Mouse (Mus musculus): ENCODE results near the gene Gm11037.
A peak's percentile ranks its signal among the peaks of the same experiment; 100 is the strongest.
"Not testable (repeated sequence)": the region's sequence is repeated elsewhere in the genome, so short reads cannot be mapped to it uniquely, and the experiment has no call there.

Gene Gm11037

DNA sequence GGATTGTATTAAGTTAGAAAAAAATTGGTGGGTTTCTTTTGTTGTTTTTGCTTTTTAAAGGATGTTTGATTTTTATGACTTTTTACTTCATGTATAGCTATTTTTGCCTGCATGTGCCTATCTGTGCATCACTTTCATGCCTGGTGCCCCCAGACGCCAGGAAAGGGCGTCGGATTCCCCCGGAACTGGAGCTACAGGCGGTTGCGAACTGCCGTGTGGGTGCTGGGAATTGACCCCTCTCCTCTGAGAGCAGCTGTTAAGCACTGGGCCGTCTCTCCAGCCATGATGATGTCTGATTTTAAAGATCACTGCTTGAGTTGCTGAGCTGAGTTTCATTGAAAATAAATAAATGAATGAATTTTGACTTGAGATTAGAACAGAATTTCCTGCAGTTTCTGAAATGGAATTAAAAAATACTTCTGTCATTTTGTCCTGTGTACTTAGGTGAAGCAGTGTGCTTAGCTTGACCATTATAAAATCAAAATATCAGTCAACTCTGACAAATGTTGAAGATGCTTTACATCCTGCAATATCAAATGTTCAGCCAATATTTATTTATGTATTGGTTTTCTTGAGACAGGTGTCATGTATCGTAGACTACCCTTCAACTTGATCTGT lies at the start of gene Gm11037:
Gene Gm11037 (plus strand): TSS at position 568 of the 618 bp plus-strand sequence.
- DNase-seq, result no peak

- DNase-seq, result no peak
Observed at GRCm38 (mm10) chr2:131084206-131084605, 49.1 kb upstream of the Gm11037 start.

DNA sequence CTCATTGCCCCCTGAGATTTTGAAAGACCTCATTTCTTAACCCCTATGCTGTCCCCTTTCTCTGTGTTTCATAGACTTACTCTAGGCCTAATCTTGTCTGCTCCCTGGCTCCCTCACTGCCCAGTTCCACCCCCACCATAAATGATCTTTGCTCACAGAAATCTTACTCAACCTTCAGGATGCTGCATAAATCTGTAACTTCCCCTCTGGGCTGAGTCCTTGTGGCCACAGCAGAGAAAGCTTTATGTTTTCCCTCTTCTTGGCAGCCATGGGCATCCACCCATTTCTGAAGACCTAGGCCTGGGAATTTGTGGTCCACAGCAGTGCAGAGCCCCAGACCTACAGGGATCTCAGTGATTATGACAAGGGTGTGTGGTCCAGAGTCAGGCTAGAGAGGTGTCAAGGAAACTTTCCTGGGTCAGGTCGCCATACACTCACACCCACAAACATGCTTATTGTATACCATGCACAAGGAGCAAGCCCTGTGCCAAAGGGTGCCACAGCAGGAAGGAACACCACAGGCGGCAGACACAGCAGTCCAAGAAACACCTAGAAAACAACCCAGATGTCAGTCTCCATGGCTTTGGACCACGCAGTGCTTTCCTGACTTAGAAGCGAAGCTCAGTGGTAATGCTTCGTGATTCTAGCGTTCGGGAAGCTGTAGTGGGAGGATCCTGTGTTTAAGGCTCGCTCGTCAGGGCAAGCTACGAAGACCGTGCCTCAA lies 46.5 kb upstream of the Gm11037 start, which contains the start of gene Siglec1:
Gene Siglec1 (minus strand): TSS at position 99 of the 724 bp plus-strand sequence.
- DNase-seq, result no peak

DNA sequence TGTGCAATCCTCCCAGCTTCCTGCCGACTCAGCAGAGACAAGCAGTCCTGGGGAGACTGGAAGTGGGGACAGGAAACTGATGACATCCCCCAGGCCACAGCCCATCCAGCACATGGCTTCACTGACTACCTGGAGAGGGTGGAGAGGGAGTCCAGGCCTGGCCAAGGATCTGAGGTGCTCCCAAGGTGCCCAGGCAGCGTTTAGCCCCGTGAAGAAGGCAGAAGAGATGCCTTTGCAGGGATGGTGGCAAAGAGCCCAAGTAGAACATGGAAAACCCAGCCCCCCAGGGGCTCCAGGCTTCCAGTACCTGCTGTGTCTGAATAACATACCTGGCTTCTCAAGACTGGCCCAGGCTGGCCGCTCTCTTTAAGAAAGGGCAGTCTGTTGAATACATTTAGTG lies 44.7 kb upstream of the Gm11037 start:
- no peak for DNase-seq

GRCm38 (mm10) chr2:131089634-131090033 lies 43.7 kb upstream of the Gm11037 start:
- no peak for DNase-seq

DNA sequence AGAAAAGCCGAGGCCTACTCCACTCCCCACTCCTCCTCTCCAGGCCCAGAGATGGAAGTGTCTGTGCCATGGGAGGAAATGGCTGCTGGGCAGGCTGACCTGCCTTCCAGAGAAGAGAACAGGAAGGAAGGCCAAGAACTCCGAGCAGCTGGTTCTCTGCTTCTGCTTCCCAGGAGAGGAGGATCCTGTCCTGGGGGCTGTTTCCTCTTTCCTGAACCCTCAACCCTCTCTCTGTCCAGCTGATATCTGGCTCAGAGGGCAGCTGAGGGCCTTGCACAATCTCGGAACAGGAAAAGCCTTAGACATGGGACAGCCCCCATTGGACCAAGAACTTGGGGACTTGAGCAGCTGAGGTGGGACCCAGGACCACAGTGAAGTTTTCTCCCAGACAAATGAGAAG lies 42.4 kb upstream of the Gm11037 start:
- no peak for DNase-seq

- no peak for DNase-seq
Observed at GRCm38 (mm10) chr2:131093577-131093976, 39.7 kb upstream of the Gm11037 start.

- DNase-seq, result peak; percentile 76
Observed at GRCm38 (mm10) chr2:131094823-131095222, 38.5 kb upstream of the Gm11037 start.

GRCm38 (mm10) chr2:131096101-131096795 lies 37.0 kb upstream of the Gm11037 start:
- no peak for DNase-seq

- DNase-seq, result no peak
Observed at GRCm38 (mm10) chr2:131097087-131097486, 36.2 kb upstream of the Gm11037 start.

DNA sequence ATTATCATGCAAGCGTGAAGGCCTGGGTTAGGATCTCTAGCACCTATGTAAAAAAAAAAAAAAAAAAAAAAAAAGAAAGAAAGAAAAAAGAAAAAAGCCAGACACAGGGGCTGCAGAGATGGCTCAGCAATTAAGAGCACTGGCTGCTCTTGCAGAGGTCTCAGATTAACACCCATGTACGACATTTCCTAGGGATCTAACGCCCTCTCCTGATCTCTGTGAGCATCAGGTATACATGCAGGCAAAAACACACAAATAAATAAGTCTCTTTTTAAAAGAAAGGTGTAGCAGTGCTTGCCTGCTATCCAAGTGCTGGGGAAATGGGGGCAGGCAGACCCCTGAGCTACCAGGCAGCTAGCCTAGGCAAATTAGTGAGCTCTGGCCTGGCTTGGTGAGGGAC lies 31.8 kb upstream of the Gm11037 start:
- no peak for DNase-seq

- DNase-seq, result no peak
Observed at GRCm38 (mm10) chr2:131104021-131104420, 29.3 kb upstream of the Gm11037 start.

DNA sequence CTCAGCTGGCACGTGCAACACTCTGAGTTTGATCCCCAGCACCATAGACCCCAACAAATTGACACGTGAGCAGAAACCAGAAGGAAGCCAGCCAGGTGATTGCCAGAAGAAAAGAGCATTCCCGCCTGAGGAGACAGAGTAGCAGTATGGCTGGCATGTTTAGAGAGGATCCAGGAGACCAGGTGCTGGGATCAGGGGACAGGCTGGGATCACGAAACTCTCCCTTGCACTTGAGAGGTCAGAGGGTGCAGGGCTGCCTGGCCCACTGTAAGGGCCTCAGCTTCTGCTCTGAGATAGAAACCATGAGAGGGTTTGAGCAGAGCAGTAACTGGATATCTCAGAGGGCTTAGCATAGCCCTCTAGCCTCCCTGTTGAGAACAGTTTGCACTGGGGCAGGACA lies 28.2 kb upstream of the Gm11037 start:
- DNase-seq, result not testable (repeated sequence)

DNA sequence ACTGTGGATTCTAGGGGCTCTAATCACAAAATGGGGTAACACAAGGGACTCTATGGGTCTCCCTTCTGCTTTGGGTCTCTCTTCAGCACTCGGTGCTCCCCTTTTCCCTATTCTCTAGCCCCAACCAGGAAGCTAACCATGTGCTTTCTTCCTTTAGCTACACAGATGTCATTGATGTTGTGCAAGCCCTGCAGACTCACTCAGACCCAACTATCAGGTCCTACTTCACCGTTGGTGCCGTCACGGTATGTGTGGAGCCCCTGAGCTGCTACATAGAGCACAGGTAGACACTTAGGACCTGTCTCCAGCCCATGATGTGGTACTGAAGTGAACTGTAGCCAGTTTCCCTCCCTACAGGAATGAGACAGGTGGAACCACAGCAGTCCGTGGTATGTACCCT lies 27.3 kb upstream of the Gm11037 start:
- no peak for DNase-seq

- no peak for DNase-seq
Observed at GRCm38 (mm10) chr2:131118968-131119574, 14.2 kb upstream of the Gm11037 start.

DNA sequence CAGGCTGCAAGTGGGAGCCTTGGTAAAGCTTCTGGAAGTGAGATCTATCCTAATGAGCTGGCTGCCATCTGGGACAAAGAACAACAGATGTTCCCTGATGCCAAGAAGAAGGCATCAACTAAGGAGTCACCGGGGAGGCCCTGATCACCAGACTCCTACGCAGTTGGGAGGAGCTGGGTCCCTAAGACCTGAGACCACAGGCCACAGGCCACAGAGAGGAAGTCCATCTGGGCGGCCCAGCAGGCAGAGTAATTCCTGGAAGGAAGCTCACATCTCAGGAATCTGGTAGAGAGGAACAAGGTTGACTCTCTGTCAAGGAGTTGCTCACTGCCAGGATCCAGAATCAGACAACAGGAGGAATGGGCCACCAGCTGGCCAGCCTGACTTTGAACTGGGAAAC lies 9.1 kb upstream of the Gm11037 start:
- DNase-seq, result no peak

DNA sequence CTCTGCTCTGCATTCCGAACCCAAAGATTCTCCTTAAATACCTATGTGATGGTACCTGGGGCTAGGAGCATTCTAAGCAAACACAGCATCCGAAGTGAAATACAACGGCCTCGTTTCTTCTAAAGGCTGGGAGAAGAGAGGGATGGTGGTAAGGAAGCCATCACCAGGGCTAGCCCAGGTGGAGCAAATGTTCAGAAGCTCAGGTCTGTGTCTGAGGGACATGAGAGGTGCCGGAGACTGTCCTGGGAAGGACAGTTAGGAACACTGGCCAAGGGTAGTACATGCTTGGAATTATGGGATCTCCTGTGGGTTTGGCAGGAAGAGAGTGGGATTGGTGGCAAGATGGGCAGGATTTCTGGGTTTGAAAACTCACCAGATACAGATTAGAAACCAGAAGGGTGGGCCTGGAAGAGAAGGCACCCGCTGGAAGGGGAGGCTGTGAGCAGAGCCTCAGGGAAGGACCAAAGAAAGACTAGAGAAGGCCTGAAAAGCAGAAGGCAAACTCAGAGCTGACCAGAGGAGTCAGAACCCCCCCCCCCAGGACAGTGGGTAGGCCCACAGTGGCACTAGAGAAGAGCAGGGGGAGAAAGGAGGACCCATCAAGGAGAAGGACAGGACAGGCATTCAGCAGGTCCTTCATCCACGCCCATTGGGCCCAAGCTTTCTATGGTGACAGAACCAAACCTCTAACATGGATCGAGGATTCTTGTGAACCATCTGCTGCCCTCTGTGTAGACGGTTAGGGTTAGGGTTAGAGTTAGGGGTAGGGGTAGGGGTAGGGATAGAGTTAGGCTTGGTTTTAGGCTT lies 7.9 kb upstream of the Gm11037 start:
- DNase-seq, result no peak

GRCm38 (mm10) chr2:131125964-131126815 lies 7.1 kb upstream of the Gm11037 start:
- DNase-seq, result no peak

DNA sequence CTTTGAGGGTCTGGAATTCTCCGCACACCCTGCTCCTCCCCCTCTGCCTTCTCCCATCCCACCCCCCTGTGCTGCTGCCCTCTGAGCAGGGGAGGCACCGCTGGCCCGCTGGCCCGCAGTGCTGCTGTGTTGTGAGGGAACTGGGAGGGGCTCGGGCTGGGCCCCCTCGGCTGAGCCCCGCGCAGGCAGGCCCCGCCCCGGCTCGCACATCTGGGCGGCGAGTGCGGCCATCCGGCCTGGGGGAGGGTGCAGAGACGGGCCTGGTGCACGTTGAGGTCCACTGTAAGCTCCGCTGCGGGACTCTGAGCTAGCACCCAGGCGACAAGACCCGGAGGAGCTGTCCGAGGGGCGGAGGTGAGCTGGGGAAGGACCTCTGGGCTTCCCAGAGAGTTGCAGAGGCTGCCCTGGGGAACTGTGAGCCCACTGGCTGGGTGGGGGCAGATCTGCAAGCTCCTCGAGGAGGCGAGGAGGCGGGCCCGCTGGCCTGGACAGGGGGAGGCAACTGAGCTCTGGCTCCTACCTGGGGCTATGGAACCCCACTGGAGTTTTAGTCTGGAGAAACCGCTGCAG lies 6.1 kb upstream of the Gm11037 start, which contains the start of gene Hspa12b:
Gene Hspa12b (plus strand): TSS at position 120 of the 570 bp plus-strand sequence.
- peak; percentile 65 for DNase-seq

- DNase-seq, result no peak
Observed at GRCm38 (mm10) chr2:131128211-131128610, 5.1 kb upstream of the Gm11037 start.

DNA sequence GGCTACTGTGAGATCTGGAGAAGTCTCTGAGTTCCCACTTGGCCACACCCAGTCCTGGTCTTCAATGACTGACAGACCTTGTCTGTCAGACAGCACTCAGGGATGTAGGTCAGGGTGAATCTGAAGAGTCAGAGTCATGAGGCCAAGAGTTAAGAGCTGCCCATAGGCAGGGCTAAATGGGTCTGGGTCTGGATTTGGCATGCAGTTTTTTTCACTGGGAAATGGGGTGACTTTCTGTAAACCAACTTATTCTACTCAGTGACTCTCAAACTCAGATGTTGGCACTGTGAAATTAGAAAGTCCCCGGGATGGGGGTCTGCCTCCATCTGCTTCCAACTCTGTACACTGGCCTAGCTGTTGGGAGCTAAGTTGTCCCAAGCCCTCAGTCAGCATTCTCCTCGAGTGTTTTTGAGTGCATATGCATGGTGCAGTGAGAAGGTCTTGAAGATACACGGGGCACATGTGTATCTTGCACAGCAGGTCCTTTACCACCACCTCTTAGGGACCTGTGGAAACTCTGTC lies 4.6 kb upstream of the Gm11037 start:
- DNase-seq, result no peak
